Mouse (Mus musculus) heart, postnatal 0 days (tissue): ENCODE results near the gene Gm27021.

Experiments used
- CTCF ChIP-seq: IDR thresholded peaks from 2 replicates; pipeline ENCODE4 v1.5.1; 2016; ENCODE audit warnings: antibody characterized with exemption, control low read depth, low read depth
- EP300 ChIP-seq: IDR thresholded peaks from 2 replicates; pipeline ENCODE4 v1.6.1; 2016; ENCODE audit warnings: antibody characterized with exemption, low read depth

- TF ChIP-seq CTCF, result no peak
- TF ChIP-seq EP300, result no peak
Measured at GRCm38 (mm10) chr8:120698426-120698825, 30.5 kb upstream of the Gm27021 start.
